Mouse (Mus musculus): ENCODE data around the gene Lat.
A peak's percentile ranks its signal among the peaks of the same experiment; 100 is the strongest.

The Lat gene

GRCm38 (mm10) chr7:126367636-126368035 lies 1.7 kb downstream of the Lat start:
- no peak for DNase-seq (ENCODE audit: low spot score)

GRCm38 (mm10) chr7:126363038-126363437 lies 6.3 kb downstream of the Lat start:
- DNase-seq (ENCODE audit: low spot score): no peak

GRCm38 (mm10) chr7:126359049-126359448 lies 10.3 kb downstream of the Lat start:
- peak; percentile 32 for DNase-seq (ENCODE audit: low spot score)

- no peak for DNase-seq (ENCODE audit: low spot score)
These were observed 11.0 kb downstream of the Lat start for GRCm38 (mm10) chr7:126358413-126358812.

- DNase-seq (ENCODE audit: low spot score): no peak
These were observed 11.5 kb downstream of the Lat start for GRCm38 (mm10) chr7:126357838-126358237.

- no peak for DNase-seq (ENCODE audit: low spot score)
These were observed 12.4 kb downstream of the Lat start for GRCm38 (mm10) chr7:126356793-126357591.

GRCm38 (mm10) chr7:126355847-126356597 lies 13.3 kb downstream of the Lat start:
- DNase-seq (ENCODE audit: low spot score): no peak

- DNase-seq (ENCODE audit: low spot score): no peak
These were observed 14.4 kb downstream of the Lat start for GRCm38 (mm10) chr7:126354738-126355614.

GRCm38 (mm10) chr7:126353994-126354365 lies 15.4 kb downstream of the Lat start:
- DNase-seq (ENCODE audit: low spot score): no peak

- DNase-seq (ENCODE audit: low spot score): no peak
These were observed 15.9 kb downstream of the Lat start for GRCm38 (mm10) chr7:126353251-126353993.

GRCm38 (mm10) chr7:126351419-126351951 lies 17.9 kb downstream of the Lat start:
- DNase-seq (ENCODE audit: low spot score): no peak

- DNase-seq (ENCODE audit: low spot score): no peak
These were observed 18.5 kb downstream of the Lat start for GRCm38 (mm10) chr7:126350748-126351418.

- DNase-seq (ENCODE audit: low spot score): no peak
These were observed 21.1 kb downstream of the Lat start for GRCm38 (mm10) chr7:126348293-126348692.

- DNase-seq (ENCODE audit: low spot score): no peak
These were observed 22.3 kb downstream of the Lat start for GRCm38 (mm10) chr7:126347098-126347497.

- no peak for DNase-seq (ENCODE audit: low spot score)
These were observed 23.4 kb downstream of the Lat start for GRCm38 (mm10) chr7:126345969-126346368.

- no peak for DNase-seq (ENCODE audit: low spot score)
These were observed 23.8 kb downstream of the Lat start for GRCm38 (mm10) chr7:126345557-126345956.

- DNase-seq (ENCODE audit: low spot score): no peak
These were observed 28.5 kb downstream of the Lat start for GRCm38 (mm10) chr7:126340896-126341295.

- peak; percentile 30 for DNase-seq (ENCODE audit: low spot score)
These were observed 29.2 kb downstream of the Lat start for GRCm38 (mm10) chr7:126340206-126340618.

GRCm38 (mm10) chr7:126339521-126339971 lies 29.8 kb downstream of the Lat start:
- DNase-seq (ENCODE audit: low spot score): no peak

GRCm38 (mm10) chr7:126338906-126339305 lies 30.5 kb downstream of the Lat start:
- no peak for DNase-seq (ENCODE audit: low spot score)

- DNase-seq (ENCODE audit: low spot score): no peak
These were observed 33.8 kb downstream of the Lat start for GRCm38 (mm10) chr7:126335556-126335955.

Measured in yolk sac, embryonic 10.5 days (tissue).